Mouse (Mus musculus): ENCODE results near the gene Fam163a.

The Fam163a gene

GRCm38 (mm10) chr1:156085770-156086169 lies 119.1 kb downstream of the Fam163a start:
- DNase-seq (ENCODE audit: low read depth, low spot score), result peak; percentile 67

GRCm38 (mm10) chr1:156084603-156085002 lies 120.2 kb downstream of the Fam163a start:
- DNase-seq (ENCODE audit: low read depth, low spot score), result no peak

GRCm38 (mm10) chr1:156077655-156078054 lies 127.2 kb downstream of the Fam163a start:
- no peak for DNase-seq (ENCODE audit: low read depth, low spot score)

- peak; percentile 88 for DNase-seq (ENCODE audit: low read depth, low spot score)
These were observed 128.4 kb downstream of the Fam163a start for GRCm38 (mm10) chr1:156076474-156076873.

GRCm38 (mm10) chr1:156074575-156074974 lies 130.3 kb downstream of the Fam163a start:
- no peak for DNase-seq (ENCODE audit: low read depth, low spot score)

DNA sequence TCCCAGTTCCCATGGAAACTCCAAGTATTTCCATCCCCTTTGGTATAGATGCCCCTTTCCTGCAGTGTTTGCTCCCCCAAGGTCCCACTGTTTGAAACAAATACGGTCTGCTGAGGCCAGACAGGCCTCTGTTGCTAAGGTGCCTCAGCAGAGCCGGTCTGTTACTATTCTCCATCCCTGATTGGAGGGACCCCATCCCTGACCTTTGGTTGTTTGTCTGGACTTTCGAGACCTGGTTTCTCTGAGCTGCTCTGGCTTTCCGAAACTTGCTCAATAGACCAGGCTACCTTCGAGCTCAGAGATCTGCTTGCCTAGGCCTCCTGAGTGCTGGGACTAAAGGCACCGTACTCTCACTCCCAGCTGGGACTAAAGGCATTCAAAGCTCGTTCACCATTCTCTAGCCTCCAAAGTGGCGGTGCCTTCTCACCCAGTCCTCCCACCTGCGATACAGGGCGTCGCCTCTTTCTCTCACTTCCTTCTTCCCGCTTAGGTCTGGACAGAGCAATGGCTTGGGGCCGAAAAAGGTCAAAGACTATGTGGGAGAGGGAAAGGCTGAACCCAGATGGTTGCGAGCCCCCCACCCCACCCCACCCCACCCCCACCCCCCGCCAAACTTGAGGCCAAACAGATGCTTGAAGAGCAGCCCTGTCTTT lies 131.5 kb downstream of the Fam163a start:
- DNase-seq (ENCODE audit: low read depth, low spot score), result peak; percentile 46

GRCm38 (mm10) chr1:156070106-156070505 lies 134.7 kb downstream of the Fam163a start:
- no peak for DNase-seq (ENCODE audit: low read depth, low spot score)

- DNase-seq (ENCODE audit: low read depth, low spot score), result no peak
These were observed 138.7 kb downstream of the Fam163a start for GRCm38 (mm10) chr1:156066133-156066532.

- DNase-seq (ENCODE audit: low read depth, low spot score), result no peak
These were observed 142.6 kb downstream of the Fam163a start for GRCm38 (mm10) chr1:156062193-156062592.

- DNase-seq (ENCODE audit: low read depth, low spot score), result no peak
These were observed 146.6 kb downstream of the Fam163a start for GRCm38 (mm10) chr1:156058207-156058606.

DNA sequence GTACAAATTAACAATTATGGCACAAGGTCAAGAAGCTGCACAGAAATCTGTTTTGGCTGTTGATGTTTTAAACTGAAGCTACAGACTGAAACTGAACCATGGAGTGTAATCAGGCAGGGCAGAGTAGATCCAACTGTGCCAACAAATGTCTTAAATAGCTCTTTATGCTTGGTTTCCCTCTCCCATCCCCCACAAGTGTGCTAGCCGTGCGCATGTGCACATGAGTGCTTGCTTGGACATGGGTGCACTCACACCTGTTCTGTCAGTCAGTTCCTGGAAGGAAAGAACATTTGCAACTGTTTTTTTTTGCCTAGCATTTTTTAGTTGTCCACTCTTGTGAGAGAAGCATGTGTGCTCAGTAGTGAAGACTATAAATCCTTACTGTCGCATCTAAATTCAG lies 158.1 kb downstream of the Fam163a start:
- no peak for DNase-seq (ENCODE audit: low read depth, low spot score)

- no peak for DNase-seq (ENCODE audit: low read depth, low spot score)
These were observed 160.6 kb downstream of the Fam163a start for GRCm38 (mm10) chr1:156044211-156044611.

DNA sequence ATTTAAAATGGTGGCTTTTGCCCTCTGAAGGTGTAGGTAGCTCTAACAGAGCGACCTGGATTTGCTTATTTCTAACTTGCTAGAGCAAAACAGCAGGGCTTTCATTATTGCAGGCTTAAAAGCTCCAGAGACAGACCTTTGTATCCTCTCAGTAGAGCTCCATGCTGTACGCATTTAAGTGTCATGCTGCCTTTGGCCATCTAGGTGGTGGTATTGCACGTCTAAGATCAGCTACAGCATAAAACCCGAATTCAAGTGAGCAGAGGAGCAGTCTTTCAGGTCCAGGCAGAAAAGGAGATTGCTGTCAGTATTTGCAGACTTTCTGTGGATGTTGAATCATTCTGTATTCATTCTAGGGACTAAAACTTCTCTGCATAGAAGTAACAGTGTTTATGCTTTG lies 161.8 kb downstream of the Fam163a start:
- DNase-seq (ENCODE audit: low read depth, low spot score), result peak; percentile 85

DNA sequence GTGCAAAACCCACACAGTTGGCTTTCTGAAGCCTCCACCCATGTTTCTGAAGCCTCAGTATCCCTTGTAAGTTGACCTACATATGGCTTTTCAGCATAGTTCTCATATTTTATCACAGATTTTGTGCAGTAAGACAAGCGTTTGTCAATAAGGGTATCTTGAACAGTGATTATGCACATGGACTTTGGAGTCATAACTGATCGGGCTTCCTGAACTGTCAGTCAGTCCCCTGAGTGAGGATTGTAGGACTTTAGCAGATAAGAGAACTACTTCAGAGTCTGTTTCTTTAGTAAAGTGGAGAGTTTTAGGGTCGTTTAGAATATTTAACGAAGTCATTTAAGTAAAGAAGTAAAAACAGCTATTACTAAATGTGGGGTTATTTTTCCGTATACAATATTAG lies 162.3 kb downstream of the Fam163a start:
- no peak for DNase-seq (ENCODE audit: low read depth, low spot score)

DNA sequence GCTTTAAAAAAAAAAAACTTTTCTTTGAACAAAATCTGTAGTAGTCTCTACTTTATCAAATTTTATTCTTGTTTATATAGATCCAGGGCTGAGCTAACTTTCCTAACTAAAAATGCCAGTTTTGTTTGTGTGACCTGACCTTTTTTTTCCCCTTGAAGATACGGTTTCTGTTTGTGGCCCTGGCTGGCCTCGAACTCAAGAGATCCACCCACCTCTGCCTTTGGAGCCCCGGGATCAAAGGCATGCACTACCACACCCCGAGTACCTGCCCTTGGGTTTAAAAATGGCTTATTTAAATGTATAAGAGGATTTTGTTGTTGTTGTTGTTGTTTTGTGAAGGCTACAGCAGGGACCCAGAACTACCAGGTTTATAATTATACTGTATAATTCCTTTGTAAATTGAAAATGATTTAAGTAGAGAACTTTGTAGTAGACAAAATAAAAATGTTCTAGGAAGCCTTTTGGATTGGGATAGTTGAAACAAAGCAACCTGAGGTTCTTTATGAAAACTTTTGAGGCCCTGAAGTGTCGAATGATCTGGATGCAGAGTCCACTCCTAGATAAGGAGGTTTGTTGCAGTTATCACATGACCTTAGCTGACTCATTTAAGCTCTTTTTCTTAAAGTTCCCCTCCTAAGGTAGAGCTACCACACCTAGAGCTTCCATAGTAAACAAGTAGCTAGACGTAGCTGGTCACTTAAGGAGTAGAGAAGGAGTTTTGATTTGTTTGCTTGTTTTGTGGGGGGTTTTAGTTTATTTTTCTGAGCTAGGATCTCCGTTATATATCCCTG lies 163.2 kb downstream of the Fam163a start:
- peak; percentile 66 for DNase-seq (ENCODE audit: low read depth, low spot score)

DNA sequence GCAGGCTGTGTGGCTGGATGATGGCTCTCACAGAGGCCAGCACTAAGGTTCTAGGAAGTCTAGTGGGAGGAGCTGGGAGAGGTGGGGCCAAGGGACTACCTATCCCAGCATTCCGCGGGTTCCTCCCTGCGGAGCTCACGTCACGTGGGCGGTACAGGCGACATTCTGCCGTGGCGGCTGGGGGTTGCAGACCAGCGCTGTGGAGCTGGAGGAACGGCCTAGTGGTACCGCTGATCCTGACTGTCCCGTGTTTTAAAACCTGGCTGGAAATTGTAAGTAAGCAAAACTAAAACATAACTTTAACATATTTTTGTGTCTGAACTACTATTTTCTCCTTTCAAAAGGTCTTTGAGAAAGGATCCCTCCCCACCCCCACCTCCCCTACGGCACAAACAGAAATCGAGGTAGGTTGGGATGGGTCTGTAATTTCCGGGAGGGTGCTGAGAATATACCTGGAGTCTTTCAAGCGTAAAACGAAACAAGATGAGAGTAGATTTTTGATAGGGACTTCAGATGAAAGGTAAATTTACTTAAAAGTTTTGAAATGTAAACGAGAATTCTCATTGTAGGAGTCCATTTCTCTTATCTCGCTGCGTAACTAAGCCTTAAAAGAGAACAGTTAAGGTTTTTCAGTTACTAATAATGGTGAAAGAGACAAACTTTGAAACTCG lies 164.0 kb downstream of the Fam163a start:
- peak; percentile 98 for DNase-seq (ENCODE audit: low read depth, low spot score)

DNA sequence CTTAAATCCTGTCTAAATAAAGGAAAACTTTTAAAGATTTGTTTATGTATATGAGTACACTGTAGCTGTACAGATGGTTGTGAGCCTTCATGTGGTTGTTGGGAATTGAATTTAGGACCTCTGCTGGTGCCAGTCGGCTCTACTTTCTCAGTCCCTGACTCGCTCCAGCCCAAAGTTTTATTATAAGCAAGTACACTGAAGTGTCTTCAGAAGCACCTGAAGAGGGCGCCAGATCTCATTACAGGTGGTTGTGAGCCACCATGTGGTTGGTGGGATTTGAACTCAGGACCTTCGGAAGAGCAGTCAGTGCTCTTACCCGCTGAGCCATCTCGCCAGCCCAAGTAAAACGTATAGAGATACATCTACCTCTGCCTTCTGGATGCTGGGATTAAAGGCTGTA lies 164.8 kb downstream of the Fam163a start:
- peak; percentile 89 for DNase-seq (ENCODE audit: low read depth, low spot score)

DNA sequence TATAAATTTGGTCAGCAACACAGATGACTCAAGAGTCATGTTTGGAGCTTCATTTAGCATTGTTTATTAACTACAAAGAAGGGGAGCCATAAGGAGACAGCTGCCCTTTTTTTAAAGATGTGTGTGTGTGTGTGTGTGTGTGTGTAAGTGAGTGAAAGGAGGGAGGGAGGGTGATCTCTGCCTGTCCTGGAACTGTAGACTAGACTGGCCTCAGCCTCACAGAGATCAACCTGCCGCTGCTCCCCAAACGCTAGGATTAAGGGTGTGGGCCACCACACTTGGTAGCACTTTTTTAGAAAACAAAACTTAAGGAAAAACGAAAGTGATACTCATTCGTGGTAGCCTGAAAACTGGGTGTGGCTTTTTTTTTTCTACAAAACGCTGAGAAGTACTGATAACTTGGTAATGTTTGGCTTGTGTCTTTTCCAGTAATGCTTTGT lies 167.7 kb downstream of the Fam163a start:
- DNase-seq (ENCODE audit: low read depth, low spot score), result no peak

GRCm38 (mm10) chr1:156035930-156036737 lies 168.7 kb downstream of the Fam163a start, which contains the start of gene Tor1aip1:
Tor1aip1 (minus strand) TSS chr1:156036480.
- peak; percentile 99 for DNase-seq (ENCODE audit: low read depth, low spot score)

- DNase-seq (ENCODE audit: low read depth, low spot score), result peak; percentile 89
These were observed 169.4 kb downstream of the Fam163a start, which contains the start of gene Tor1aip2 for GRCm38 (mm10) chr1:156035269-156035929. Tor1aip2 (plus strand) TSS chr1:156035403.

- no peak for DNase-seq (ENCODE audit: low read depth, low spot score)
These were observed 170.2 kb downstream of the Fam163a start for GRCm38 (mm10) chr1:156034661-156035060.

All from ZHBTc4 (cell line).